Mouse (Mus musculus): ENCODE measurements around the gene Chp1. TPM values are rescaled to one million over a fixed set of nuclear protein-coding genes. Genes with fewer than 3 reads are reported as not detected.
A peak's percentile ranks its signal among the peaks of the same experiment; 100 is the strongest.
"Not testable (repeated sequence)": the region's sequence is repeated elsewhere in the genome, so short reads cannot be mapped to it uniquely, and the experiment has no call there.

Chp1 gene
- total RNA-seq, 2 experiments from 2014 or later: 142 to 159 TPM

GRCm38 (mm10) chr2:119561794-119562193 lies 14.3 kb downstream of the Chp1 start:
- DNase-seq (ENCODE audit: extremely low spot score in 1 of 2, low spot score in 1 of 2): no peak

GRCm38 (mm10) chr2:119565284-119565683 lies 17.8 kb downstream of the Chp1 start:
- DNase-seq (ENCODE audit: extremely low spot score in 1 of 2, low spot score in 1 of 2): no peak

- DNase-seq (ENCODE audit: extremely low spot score in 1 of 2, low spot score in 1 of 2): no peak
Observed at GRCm38 (mm10) chr2:119566182-119566855, 18.8 kb downstream of the Chp1 start.

- DNase-seq (ENCODE audit: extremely low spot score in 1 of 2, low spot score in 1 of 2): no peak
Observed at GRCm38 (mm10) chr2:119572471-119572870, 25.0 kb downstream of the Chp1 start.

GRCm38 (mm10) chr2:119581571-119581970 lies 34.1 kb downstream of the Chp1 start:
- DNase-seq (ENCODE audit: extremely low spot score in 1 of 2, low spot score in 1 of 2): no peak

- DNase-seq (ENCODE audit: extremely low spot score in 1 of 2, low spot score in 1 of 2): no peak
Observed at GRCm38 (mm10) chr2:119583439-119583838, 35.9 kb downstream of the Chp1 start.

GRCm38 (mm10) chr2:119584282-119584681 lies 36.8 kb downstream of the Chp1 start:
- DNase-seq (ENCODE audit: extremely low spot score in 1 of 2, low spot score in 1 of 2): no peak

- DNase-seq (ENCODE audit: extremely low spot score in 1 of 2, low spot score in 1 of 2): peak in 1 of 2 experiments; percentile 47
Observed at GRCm38 (mm10) chr2:119587383-119587782, 39.9 kb downstream of the Chp1 start.

GRCm38 (mm10) chr2:119591247-119591646 lies 43.8 kb downstream of the Chp1 start:
- no peak for DNase-seq (ENCODE audit: extremely low spot score in 1 of 2, low spot score in 1 of 2)

GRCm38 (mm10) chr2:119593765-119594112 lies 46.2 kb downstream of the Chp1 start:
- no peak for DNase-seq (ENCODE audit: extremely low spot score in 1 of 2, low spot score in 1 of 2)

- DNase-seq (ENCODE audit: extremely low spot score in 1 of 2, low spot score in 1 of 2): peak; percentile 93 to 98
Observed at GRCm38 (mm10) chr2:119594113-119594981, 46.9 kb downstream of the Chp1 start.

- no peak for DNase-seq (ENCODE audit: extremely low spot score in 1 of 2, low spot score in 1 of 2)
Observed at GRCm38 (mm10) chr2:119595308-119595707, 47.8 kb downstream of the Chp1 start.

GRCm38 (mm10) chr2:119596781-119597330 lies 49.4 kb downstream of the Chp1 start:
- DNase-seq (ENCODE audit: extremely low spot score in 1 of 2, low spot score in 1 of 2): no peak

- DNase-seq (ENCODE audit: extremely low spot score in 1 of 2, low spot score in 1 of 2): no peak
Observed at GRCm38 (mm10) chr2:119601027-119601426, 53.5 kb downstream of the Chp1 start.

- not testable (repeated sequence) for DNase-seq (ENCODE audit: extremely low spot score in 1 of 2, low spot score in 1 of 2)
Observed at GRCm38 (mm10) chr2:119601575-119601974, 54.1 kb downstream of the Chp1 start.

GRCm38 (mm10) chr2:119602488-119602887 lies 55.0 kb downstream of the Chp1 start:
- DNase-seq (ENCODE audit: extremely low spot score in 1 of 2, low spot score in 1 of 2): no peak

GRCm38 (mm10) chr2:119603909-119604308 lies 56.4 kb downstream of the Chp1 start:
- DNase-seq (ENCODE audit: extremely low spot score in 1 of 2, low spot score in 1 of 2): no peak

GRCm38 (mm10) chr2:119605361-119605973 lies 58.0 kb downstream of the Chp1 start:
- DNase-seq (ENCODE audit: extremely low spot score in 1 of 2, low spot score in 1 of 2): no peak

- DNase-seq (ENCODE audit: extremely low spot score in 1 of 2, low spot score in 1 of 2): no peak
Observed at GRCm38 (mm10) chr2:119607023-119607422, 59.5 kb downstream of the Chp1 start.

- DNase-seq (ENCODE audit: extremely low spot score in 1 of 2, low spot score in 1 of 2): no peak
Observed at GRCm38 (mm10) chr2:119617841-119618198, 70.3 kb downstream of the Chp1 start.

All from layer of hippocampus, postnatal 25 days (tissue).